ENCODE assay signal across 9 mouse cellular contexts in genomic region chr16:43130583-43130982, GRCm38 (mm10).
DNase-seq lines count a peak whose midpoint lies in the region; ATAC-seq lines count a peak whose summit lies in the region.
"Had no signal": no experiment of that assay in that cellular context is flagged by ENCODE, and none has a peak within 500 bp of the region (broad histone marks: within the 10 kb centered on the region; RNA-seq: fewer than 3 reads in every experiment).

No protein-coding gene starts in this region.

- peak; percentile 86 for DNase-seq in forebrain, embryonic 14.5 days (ENCODE audit: low spot score)
- no peak for DNase-seq in forebrain, embryonic 10.5 days (ENCODE audit: extremely low spot score, low spot score)
- peak; percentile 20 for DNase-seq in right cerebral cortex, adult 18-20 months
- DNase-seq in right cerebral cortex, postnatal 4 days = no peak
- peak; percentile 64 for DNase-seq in layer of hippocampus, adult 9-10 months (ENCODE audit: low spot score)
- peak; percentile 45 for DNase-seq in telencephalon, adult 2 months (ENCODE audit: low read depth, low spot score)
- DNase-seq in thymus, postnatal 14 days = no peak
- DNase-seq: liver had no signal

- H3K9me3 ChIP-seq in forebrain, embryonic 14.5 days (replicated peaks; ENCODE audit: control insufficient read depth, low read length) = no peaks in the 10 kb centered on the region
- no peaks in the 10 kb centered on the region for H3K9me3 ChIP-seq in forebrain, embryonic 10.5 days
- H3K9me3 ChIP-seq in heart, embryonic 12.5 days (replicated peaks) = no peaks in the 10 kb centered on the region

- no peaks in the 10 kb centered on the region for H3K27me3 ChIP-seq in forebrain, embryonic 14.5 days (replicated peaks; ENCODE audit: control insufficient read depth, insufficient read depth, low read length)
- H3K27me3 ChIP-seq in forebrain, embryonic 10.5 days (ENCODE audit: poor library complexity, severe bottlenecking) = no peaks in the 10 kb centered on the region
- no peaks in the 10 kb centered on the region for H3K27me3 ChIP-seq in heart, embryonic 12.5 days (replicated peaks)

- no peaks in the 10 kb centered on the region for H3K36me3 ChIP-seq in forebrain, embryonic 14.5 days (ENCODE audit: control insufficient read depth, insufficient read depth, low read length)
- no peaks in the 10 kb centered on the region for H3K36me3 ChIP-seq in forebrain, embryonic 10.5 days (replicated peaks)
- H3K36me3 ChIP-seq in heart, embryonic 12.5 days = no peaks in the 10 kb centered on the region

- H3K4me1 ChIP-seq in forebrain, embryonic 14.5 days (ENCODE audit: control insufficient read depth, insufficient read depth, low read length) = peaks cover 6% of the 10 kb centered on the region
- no peaks in the 10 kb centered on the region for H3K4me1 ChIP-seq in forebrain, embryonic 10.5 days
- H3K4me1 ChIP-seq in heart, embryonic 12.5 days (replicated peaks) = peaks cover 10% of the 10 kb centered on the region

- H3K4me3 ChIP-seq in forebrain, embryonic 14.5 days (ENCODE audit: low read depth, low read length) = no peak overlapping the region
- H3K4me3 ChIP-seq in forebrain, embryonic 10.5 days = no peak overlapping the region
- H3K4me3 ChIP-seq in heart, embryonic 12.5 days = no peak overlapping the region

- no peak overlapping the region for H3K4me2 ChIP-seq in forebrain, embryonic 14.5 days (ENCODE audit: low read length)
- H3K4me2 ChIP-seq in heart, embryonic 12.5 days = no peak overlapping the region

- WGBS in forebrain, embryonic 14.5 days = 27% methylated on average over 6 of the region's 6 CpGs
- 72% methylated on average over 6 of the region's 6 CpGs for WGBS in forebrain, embryonic 10.5 days
- 55% methylated on average over 6 of the region's 6 CpGs for WGBS in heart, embryonic 12.5 days

- ATAC-seq in forebrain, embryonic 14.5 days = peak; percentile 91
- no peak for ATAC-seq in heart, embryonic 12.5 days (ENCODE audit: insufficient number of reproducible peaks, low FRiP score)

- no peak overlapping the region for H3K9ac ChIP-seq in forebrain, embryonic 14.5 days (ENCODE audit: low read length)
- no peak overlapping the region for H3K9ac ChIP-seq in heart, embryonic 12.5 days

- H3K27ac ChIP-seq in forebrain, embryonic 14.5 days (ENCODE audit: low read depth, low read length) = peak overlapping the region; percentile 64; the same call in 1 of the 2 replicates
- H3K27ac ChIP-seq in forebrain, embryonic 10.5 days = no peak overlapping the region
- no peak overlapping the region for H3K27ac ChIP-seq in heart, embryonic 12.5 days (ENCODE audit: poor library complexity, severe bottlenecking)

Comparison
In these comparisons a context has a peak if more than half of its experiments do, and no peak if none do; other contexts are left out.
1. DNase-seq: peak in forebrain, embryonic 14.5 days (single experiment), right cerebral cortex, adult 18-20 months (single experiment), layer of hippocampus, adult 9-10 months (single experiment) and telencephalon, adult 2 months (single experiment); none in forebrain, embryonic 10.5 days (single experiment), right cerebral cortex, postnatal 4 days (single experiment) and thymus, postnatal 14 days (single experiment).